Mouse (Mus musculus): ENCODE measurements around the gene Scgb1b2. TPM values are rescaled to one million over a fixed set of nuclear protein-coding genes. Genes with fewer than 3 reads are reported as not detected.

The Scgb1b2 gene
- polyA plus RNA-seq (2012; ENCODE audit: low replicate concordance) = not detected in 2 replicates

GRCm38 (mm10) chr7:31291721-31292120 is at the start of gene Scgb1b2:
Scgb1b2 (minus strand) TSS chr7:31291821.

GRCm38 (mm10) chr7:31290208-31290607 is 1.4 kb downstream of the Scgb1b2 start, which contains the start of gene Scgb2b2:
Scgb2b2 (plus strand) TSS chr7:31290508.

Other genes starting within 250 kb of the Scgb1b2 start
- gene Fxyd5, start 249.3 kb downstream of the Scgb1b2 start, polyA plus RNA-seq (2012; ENCODE audit: low replicate concordance) = 153 and 186 TPM in 2 replicates
- not detected in 2 replicates for gene Fxyd7, start 240.4 kb downstream of the Scgb1b2 start, polyA plus RNA-seq (2012; ENCODE audit: low replicate concordance)
- gene Fxyd1, start 234.6 kb downstream of the Scgb1b2 start, polyA plus RNA-seq (2012; ENCODE audit: low replicate concordance) = 6.3 and 19.0 TPM in 2 replicates
- 0.14 TPM in 1 of 2 replicates, not detected in the other for gene Lgi4, start 232.5 kb downstream of the Scgb1b2 start, polyA plus RNA-seq (2012; ENCODE audit: low replicate concordance)
- gene Fxyd3, start 215.1 kb downstream of the Scgb1b2 start, polyA plus RNA-seq (2012; ENCODE audit: low replicate concordance) = not detected in 2 replicates
- gene Hpn, start 176.5 kb downstream of the Scgb1b2 start, polyA plus RNA-seq (2012; ENCODE audit: low replicate concordance) = 33.5 and 120 TPM in 2 replicates
- 11.9 and 13.5 TPM in 2 replicates for gene Scn1b, start 164.8 kb downstream of the Scgb1b2 start, polyA plus RNA-seq (2012; ENCODE audit: low replicate concordance)
- gene Gramd1a, start 135.9 kb downstream of the Scgb1b2 start, polyA plus RNA-seq (2012; ENCODE audit: low replicate concordance) = 147 and 221 TPM in 2 replicates
- not detected in 2 replicates for gene Scgb2b2, start 1.3 kb downstream of the Scgb1b2 start, polyA plus RNA-seq (2012; ENCODE audit: low replicate concordance)
- gene Scgb2b3, start 70.3 kb upstream of the Scgb1b2 start, polyA plus RNA-seq (2012; ENCODE audit: low replicate concordance) = not detected in 2 replicates
- not detected in 2 replicates for gene Scgb1b3, start 83.8 kb upstream of the Scgb1b2 start, polyA plus RNA-seq (2012; ENCODE audit: low replicate concordance)

Measured in leukemia stem cell, adult 10-12 weeks (primary cell).